Mouse (Mus musculus) MEL (cell line): ENCODE data around the gene Wnt2b. TPM values are rescaled to one million over a fixed set of nuclear protein-coding genes. Genes with fewer than 3 reads are reported as not detected.

Experiments used
- DNase-seq: peaks from one replicate; pipeline ENCODE4 v3.0.0; 2011; ENCODE audit warnings: low read depth, low spot score
- H3K27ac ChIP-seq: 2 replicates; pipeline ENCODE4 v1.5.1; 2012; ENCODE audit warnings: low read depth, mild to moderate bottlenecking, control low read depth, low read length, moderate library complexity; ENCODE audit not compliant: control insufficient read depth
- H3K27me3 ChIP-seq, 2 experiments: fragments of 150-350 bp in 1 of 2; sonication (generic) in 1 of 2; 2 replicates each; pipeline ENCODE4 v1.6.1; 2012; ENCODE audit warnings: low read length in 2 of 2, mild to moderate bottlenecking in 2 of 2, improper control_type of control experiment in 1 of 2, moderate library complexity in 1 of 2; ENCODE audit not compliant: insufficient read depth in 2 of 2, control insufficient read depth in 1 of 2
- H3K36me3 ChIP-seq, 2 experiments: 2 replicates each; pipeline ENCODE4 v1.6.1; 2012 to 2014; ENCODE audit warnings: low read length in 2 of 2, improper control_type of control experiment in 1 of 2, inconsistent platforms in 1 of 2, mild to moderate bottlenecking in 1 of 2; ENCODE audit not compliant: insufficient read depth in 2 of 2, control insufficient read depth in 1 of 2
- H3K4me1 ChIP-seq, 2 experiments: fragments of 150-350 bp in 1 of 2; sonication (generic) in 1 of 2; 2 replicates each; pipeline ENCODE4 v1.6.1; 2012; ENCODE audit warnings: low read length in 2 of 2, improper control_type of control experiment in 1 of 2, mild to moderate bottlenecking in 1 of 2; ENCODE audit not compliant: insufficient read depth in 2 of 2, control insufficient read depth in 1 of 2
- H3K4me3 ChIP-seq, 2 experiments: fragments of 150-350 bp in 1 of 2; sonication (generic) in 1 of 2; 2 replicates each; pipeline ENCODE4 v1.5.1; 2012; ENCODE audit warnings: low read depth in 2 of 2, low read length in 2 of 2, mild to moderate bottlenecking in 2 of 2, moderate library complexity in 2 of 2, control low read depth in 1 of 2, improper control_type of control experiment in 1 of 2; ENCODE audit not compliant: control insufficient read depth in 1 of 2, insufficient read depth in 1 of 2
- H3K79me2 ChIP-seq: 2 replicates; pipeline ENCODE4 v1.6.1; 2012; ENCODE audit warnings: mild to moderate bottlenecking, low read length, moderate library complexity; ENCODE audit not compliant: control insufficient read depth, poor library complexity, insufficient read depth
- H3K9ac ChIP-seq: 2 replicates; pipeline ENCODE4 v1.6.1; 2012; ENCODE audit warnings: low read depth, mild to moderate bottlenecking, control low read depth, low read length, moderate library complexity; ENCODE audit not compliant: control insufficient read depth, poor library complexity, severe bottlenecking
- H3K9me3 ChIP-seq: fragments of 150-350 bp; sonication (generic); replicated peaks from 2 replicates; pipeline ENCODE4 v1.6.1; 2012; ENCODE audit warnings: mild to moderate bottlenecking, low read length, improper control_type of control experiment, moderate library complexity; ENCODE audit not compliant: insufficient read depth
- CHD1 ChIP-seq: IDR thresholded peaks from 2 replicates; pipeline ENCODE4 v1.6.1; 2012; ENCODE audit warnings: low read depth, mild to moderate bottlenecking, inconsistent platforms, low read length, improper control_type of control experiment
- MAFK ChIP-seq: IDR thresholded peaks from 2 replicates; pipeline ENCODE4 v1.6.1; 2011; ENCODE audit warnings: low read depth, mild to moderate bottlenecking, low read length, improper control_type of control experiment, borderline replicate concordance
- MYC ChIP-seq: IDR thresholded peaks from 2 replicates; pipeline ENCODE4 v1.6.1; 2011; ENCODE audit warnings: low read depth, mild to moderate bottlenecking, low read length, improper control_type of control experiment, moderate library complexity
- POLR2AphosphoS2 ChIP-seq: IDR thresholded peaks from 2 replicates; pipeline ENCODE4 v1.6.1; 2011; ENCODE audit warnings: low read length, improper control_type of control experiment
- POLR2AphosphoS5 ChIP-seq: IDR thresholded peaks from 2 replicates; pipeline ENCODE4 v1.6.1; 2012; ENCODE audit warnings: low read depth, borderline replicate concordance, mild to moderate bottlenecking, inconsistent platforms, low read length, moderate library complexity, mixed read lengths
- SMC3 ChIP-seq: IDR thresholded peaks from 2 replicates; pipeline ENCODE4 v1.6.1; 2011; ENCODE audit warnings: low read depth, low read length, improper control_type of control experiment
- TCF12 ChIP-seq: IDR thresholded peaks from 2 replicates; pipeline ENCODE4 v1.6.1; 2014; ENCODE audit warnings: low read depth, mild to moderate bottlenecking, inconsistent platforms, low read length, improper control_type of control experiment, moderate library complexity
- UBTF ChIP-seq: IDR thresholded peaks from 2 replicates; pipeline ENCODE4 v1.6.1; 2012; ENCODE audit warnings: low read depth, mild to moderate bottlenecking, inconsistent platforms, low read length, improper control_type of control experiment, moderate library complexity, borderline replicate concordance; ENCODE audit not compliant: insufficient read depth
- ZC3H11A ChIP-seq: IDR thresholded peaks from 2 replicates; pipeline ENCODE4 v1.6.1; 2012; ENCODE audit warnings: low read depth, mild to moderate bottlenecking, inconsistent platforms, low read length, improper control_type of control experiment
- ZNF384 ChIP-seq: IDR thresholded peaks from 2 replicates; pipeline ENCODE4 v1.6.1; 2012; ENCODE audit warnings: low read depth, mild to moderate bottlenecking, inconsistent platforms, low read length, improper control_type of control experiment
- polyA plus RNA-seq, 2 experiments: library from polyadenylated mRNA; stranded (reverse) in 1 of 2; unstranded in 1 of 2; fragments of >175 nt in 1 of 2; fragments of >200 nt in 1 of 2; gene quantifications; 2 replicates each; pipeline versions ENCODE4 v1.2.1 to v1.2.4; 2012; ENCODE audit warnings: low replicate concordance in 2 of 2, low read depth in 1 of 2; ENCODE audit not compliant: insufficient read length in 2 of 2, insufficient read depth in 1 of 2, missing spikeins in 1 of 2
- total RNA-seq: library from RNA; depleted of rRNA; stranded (reverse); fragments of 300-350 nt; gene quantifications from 2 replicates; pipeline ENCODE4 v1.2.3, GENCODE M21; 2012; rRNA removed

Wnt2b gene
- total and polyA plus RNA-seq, 3 experiments: 0.31 TPM; not detected in 2

DNA sequence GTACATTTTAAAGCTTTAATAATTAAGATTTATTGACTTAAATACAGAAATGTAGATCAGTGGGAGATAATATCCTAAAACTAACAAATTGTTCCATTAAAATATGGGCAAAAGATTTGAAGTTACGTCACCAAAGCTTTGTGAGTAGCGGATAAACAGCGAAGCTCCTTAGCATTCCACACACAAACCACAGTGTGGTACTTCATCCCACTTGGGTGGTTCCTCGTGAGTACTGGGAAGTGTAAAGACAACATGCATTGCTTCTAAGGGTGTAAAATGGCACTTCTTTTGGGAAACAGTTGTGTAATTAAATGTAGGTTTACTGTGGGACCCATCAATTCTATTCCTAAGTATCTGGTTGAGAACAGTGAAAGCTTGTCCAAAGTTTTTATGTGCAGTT is 60.6 kb downstream of the Wnt2b start:
- Histone ChIP-seq H3K36me3 (no peaks in the 10 kb centered on the region; a peak in 1 of 4 replicates), H3K9ac (no peak overlapping the region)
- TF ChIP-seq SMC3 (no peak), CHD1 (no peak), ZNF384 (no peak), ZC3H11A (no peak), POLR2AphosphoS2 (no peak), MYC (no peak), TCF12 (no peak), MAFK (no peak), POLR2AphosphoS5 (no peak)

DNA sequence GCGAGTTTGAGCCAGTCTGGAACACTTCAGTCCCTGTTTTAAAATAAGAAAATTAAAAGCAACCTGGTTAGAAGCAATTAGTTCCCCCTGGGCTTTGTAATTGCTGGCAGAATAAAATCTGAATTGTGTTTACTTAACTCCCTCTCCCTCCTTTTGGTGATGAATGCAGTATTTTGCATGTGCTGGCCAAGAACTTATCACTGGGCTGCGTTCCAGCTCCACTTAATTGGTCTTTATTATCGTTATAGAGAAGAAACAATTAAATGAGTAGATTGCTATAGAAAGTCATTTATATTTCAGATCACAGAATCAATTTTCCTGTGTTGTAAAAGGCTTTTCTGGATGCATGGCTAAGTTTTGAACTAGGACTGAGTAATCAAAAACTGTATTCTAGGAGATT is 65.6 kb downstream of the Wnt2b start:
- TF ChIP-seq UBTF (no peak), ZNF384 (no peak)

More for the DNA sequence above, 60.6 kb downstream of the Wnt2b start:
- Histone ChIP-seq H3K4me3 (no peak overlapping the region), H3K4me1 (no peaks in the 10 kb centered on the region), H3K9me3 (no peaks in the 10 kb centered on the region), H3K27ac (no peak overlapping the region), H3K27me3 (no peaks in the 10 kb centered on the region), H3K79me2 (no peaks in the 10 kb centered on the region)
- no peak for DNase-seq

More for the DNA sequence above, 65.6 kb downstream of the Wnt2b start:
- H3K4me1 ChIP-seq: no peaks in the 10 kb centered on the region
- H3K36me3 ChIP-seq: no peaks in the 10 kb centered on the region; a peak in 1 of 4 replicates
- no peak overlapping the region for H3K27ac ChIP-seq
- H3K27me3 ChIP-seq: no peaks in the 10 kb centered on the region
- no peaks in the 10 kb centered on the region for H3K9me3 ChIP-seq
- DNase-seq: no peak
- no peak overlapping the region for H3K9ac ChIP-seq
- H3K4me3 ChIP-seq: no peak overlapping the region
- no peaks in the 10 kb centered on the region for H3K79me2 ChIP-seq

Other genes starting within 250 kb of the Wnt2b start
- 0.54 and 2.2 TPM in 2 replicates for gene Ppm1j, start 180.9 kb downstream of the Wnt2b start, total RNA-seq
- gene Ppm1j, start 180.9 kb downstream of the Wnt2b start, polyA plus RNA-seq: 1 to 10 TPM in 1 of 2 experiments, not detected in 1; 2.7 TPM
- not detected in 2 replicates for gene Fam19a3, start 180.1 kb downstream of the Wnt2b start, total RNA-seq
- gene Fam19a3, start 180.1 kb downstream of the Wnt2b start, polyA plus RNA-seq: under 1 TPM in 1 of 2 experiments, not detected in 1; 0.03 TPM
- not detected in 2 replicates for gene Rhoc, start 173.5 kb downstream of the Wnt2b start, total RNA-seq
- gene Rhoc, start 173.5 kb downstream of the Wnt2b start, polyA plus RNA-seq: under 1 TPM in 1 of 2 experiments, not detected in 1; 0.21 TPM
- gene Mov10, start 143.4 kb downstream of the Wnt2b start, total RNA-seq: 7.1 and 7.6 TPM in 2 replicates
- gene Mov10, start 143.4 kb downstream of the Wnt2b start, polyA plus RNA-seq: 10 to 100 TPM in 1 of 2 experiments, not detected in 1; 32.5 TPM
- gene St7l, start 97.9 kb downstream of the Wnt2b start, total RNA-seq: 7.9 and 8.6 TPM in 2 replicates
- 1 to 10 TPM in 1 of 2 experiments, not detected in 1; 8.0 TPM for gene St7l, start 97.9 kb downstream of the Wnt2b start, polyA plus RNA-seq
- gene Capza1, start 97.4 kb downstream of the Wnt2b start, total RNA-seq: 141 and 171 TPM in 2 replicates
- 100 to 1,000 TPM in 1 of 2 experiments, 10 to 100 TPM in 1; 60.2 to 135 TPM for gene Capza1, start 97.4 kb downstream of the Wnt2b start, polyA plus RNA-seq
- 0.03 and 0.08 TPM in 2 replicates for gene Cttnbp2nl, start 91.2 kb upstream of the Wnt2b start, total RNA-seq
- under 1 TPM in 1 of 2 experiments, not detected in 1; 0.49 TPM for gene Cttnbp2nl, start 91.2 kb upstream of the Wnt2b start, polyA plus RNA-seq
- gene 4930564D02Rik, start 104.9 kb upstream of the Wnt2b start, total RNA-seq: not detected in 2 replicates
- gene 4930564D02Rik, start 104.9 kb upstream of the Wnt2b start, polyA plus RNA-seq: not detected